Mouse (Mus musculus) adrenal gland, adult 18-20 months (tissue): ENCODE data around the gene Crybg2. TPM values are rescaled to one million over a fixed set of nuclear protein-coding genes. Genes with fewer than 3 reads are reported as not detected.
A peak's percentile ranks its signal among the peaks of the same experiment; 100 is the strongest.

Source experiments
- DNase-seq, 2 experiments: peaks; one replicate each; pipeline ENCODE4 v3.0.0; 2021 to 2022; ENCODE audit warnings: low spot score in 2 of 2
- long read RNA-seq, 2 experiments: library from polyadenylated mRNA; stranded (forward); transcript quantifications; one replicate each; pipeline ENCODE4 v2.0.0; 2021
- total RNA-seq, 2 experiments: library from RNA; stranded (reverse); gene quantifications; 1 replicate in 1 of 2; 2 replicates in 1 of 2; pipeline ENCODE4 v1.2.3; 2021

The Crybg2 gene
- total RNA-seq = under 1 TPM in 1 of 2 experiments, not detected in 1; 0.13 TPM
- long read RNA-seq, experiment 1 = 0 reads
- long read RNA-seq, experiment 2 = 0 reads

- DNase-seq = no peak
Observed at GRCm38 (mm10) chr4:134060135-134060865, at the start of gene Crybg2. Crybg2 (plus strand) TSS chr4:134060815.

GRCm38 (mm10) chr4:134011450-134012414 lies 48.9 kb upstream of the Crybg2 start:
- no peak for DNase-seq

GRCm38 (mm10) chr4:134012858-134013528 lies 47.6 kb upstream of the Crybg2 start:
- DNase-seq = no peak

- no peak for DNase-seq
Observed at GRCm38 (mm10) chr4:134016208-134016607, 44.4 kb upstream of the Crybg2 start.

GRCm38 (mm10) chr4:134016767-134017166 lies 43.8 kb upstream of the Crybg2 start:
- no peak for DNase-seq

GRCm38 (mm10) chr4:134017201-134017865 lies 43.3 kb upstream of the Crybg2 start:
- no peak for DNase-seq

GRCm38 (mm10) chr4:134018038-134018778 lies 42.4 kb upstream of the Crybg2 start:
- no peak for DNase-seq

- DNase-seq = no peak
Observed at GRCm38 (mm10) chr4:134018779-134019145, 41.9 kb upstream of the Crybg2 start, which contains the start of gene Lin28a. Lin28a (minus strand) TSS chr4:134018841.

- DNase-seq = no peak
Observed at GRCm38 (mm10) chr4:134019210-134019609, 41.4 kb upstream of the Crybg2 start.

- DNase-seq = no peak
Observed at GRCm38 (mm10) chr4:134019641-134020351, 40.8 kb upstream of the Crybg2 start.

- DNase-seq = peak; percentile 63 to 75
Observed at GRCm38 (mm10) chr4:134020621-134021020, 40.0 kb upstream of the Crybg2 start.

GRCm38 (mm10) chr4:134025802-134026201 lies 34.8 kb upstream of the Crybg2 start:
- DNase-seq = no peak

- DNase-seq = peak; percentile 79 to 83
Observed at GRCm38 (mm10) chr4:134035953-134036352, 24.7 kb upstream of the Crybg2 start.

- no peak for DNase-seq
Observed at GRCm38 (mm10) chr4:134041317-134042123, 19.1 kb upstream of the Crybg2 start.

GRCm38 (mm10) chr4:134043041-134043440 lies 17.6 kb upstream of the Crybg2 start:
- DNase-seq = no peak

- DNase-seq = no peak
Observed at GRCm38 (mm10) chr4:134047648-134048047, 13.0 kb upstream of the Crybg2 start.

GRCm38 (mm10) chr4:134051912-134052311 lies 8.7 kb upstream of the Crybg2 start:
- DNase-seq = no peak

- DNase-seq = no peak
Observed at GRCm38 (mm10) chr4:134052560-134052959, 8.1 kb upstream of the Crybg2 start.
